Mouse (Mus musculus): ENCODE data around the gene Vmn2r73. TPM values are rescaled to one million over a fixed set of nuclear protein-coding genes. Genes with fewer than 3 reads are reported as not detected.
A peak's percentile ranks its signal among the peaks of the same experiment; 100 is the strongest.
"Not testable (repeated sequence)": the region's sequence is repeated elsewhere in the genome, so short reads cannot be mapped to it uniquely, and the experiment has no call there.

The Vmn2r73 gene
- polyA plus RNA-seq (2012; rRNA removed) (not detected in 2 replicates), polyA plus RNA-seq (2014; fragmentation: Nextera tagmentation; extraction: Ambion mirVana) (not detected in 2 replicates)

DNA sequence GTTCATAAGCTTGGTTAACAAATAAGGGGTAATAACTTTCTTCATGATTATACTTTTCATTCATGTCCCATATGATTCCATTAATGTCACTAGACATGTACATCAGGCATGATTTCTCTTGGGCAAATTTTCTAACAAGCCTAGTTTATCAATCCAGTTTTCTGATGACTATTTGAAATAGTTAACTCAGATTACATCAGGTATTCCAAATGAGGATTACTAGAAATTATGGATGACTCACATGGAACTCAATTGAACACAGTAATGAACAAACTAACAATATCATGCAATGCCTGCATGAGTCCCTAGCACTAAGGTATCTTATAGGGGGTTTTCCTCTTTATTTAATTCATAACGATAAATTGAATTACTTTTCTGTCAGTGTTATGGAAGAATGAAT is at the start of gene Vmn2r73:
Vmn2r73 (minus strand) TSS at position 101 of the 400 bp plus-strand sequence.
- no peak for TF ChIP-seq POLR2A (IDR thresholded peaks at IDR 0.05; ENCODE audit: borderline replicate concordance, extremely low read depth, insufficient read depth, insufficient read length)
- Histone ChIP-seq H3K27me3 (ENCODE audit: control insufficient read depth, insufficient read depth, low read length) (no peaks in the 10 kb centered on the region), H3K27ac (replicated peaks; ENCODE audit: low read depth, low read length) (no peak within 1 kb of the TSS), H3K9me3 (ENCODE audit: control insufficient read depth, low read length) (no peaks in the 10 kb centered on the region), H3K4me2 (replicated peaks; ENCODE audit: low read depth, low read length, severe bottlenecking) (no peak within 1 kb of the TSS), H3K36me3 (ENCODE audit: control insufficient read depth, insufficient read depth, low read length) (no peaks in the 10 kb centered on the region), H3K4me1 (ENCODE audit: control insufficient read depth, insufficient read depth, low read length) (no peaks in the 10 kb centered on the region), H3K4me3 (replicated peaks; ENCODE audit: low read length) (no peak within 1 kb of the TSS), H3K9ac (ENCODE audit: low read depth, low read length, severe bottlenecking) (no peak within 1 kb of the TSS)
- ATAC-seq (ENCODE audit: low FRiP score, low read depth) = no peak
- 86% methylated on average over 1 of the region's 1 CpGs for WGBS
- DNase-seq (ENCODE audit: low spot score) = no peak

DNA sequence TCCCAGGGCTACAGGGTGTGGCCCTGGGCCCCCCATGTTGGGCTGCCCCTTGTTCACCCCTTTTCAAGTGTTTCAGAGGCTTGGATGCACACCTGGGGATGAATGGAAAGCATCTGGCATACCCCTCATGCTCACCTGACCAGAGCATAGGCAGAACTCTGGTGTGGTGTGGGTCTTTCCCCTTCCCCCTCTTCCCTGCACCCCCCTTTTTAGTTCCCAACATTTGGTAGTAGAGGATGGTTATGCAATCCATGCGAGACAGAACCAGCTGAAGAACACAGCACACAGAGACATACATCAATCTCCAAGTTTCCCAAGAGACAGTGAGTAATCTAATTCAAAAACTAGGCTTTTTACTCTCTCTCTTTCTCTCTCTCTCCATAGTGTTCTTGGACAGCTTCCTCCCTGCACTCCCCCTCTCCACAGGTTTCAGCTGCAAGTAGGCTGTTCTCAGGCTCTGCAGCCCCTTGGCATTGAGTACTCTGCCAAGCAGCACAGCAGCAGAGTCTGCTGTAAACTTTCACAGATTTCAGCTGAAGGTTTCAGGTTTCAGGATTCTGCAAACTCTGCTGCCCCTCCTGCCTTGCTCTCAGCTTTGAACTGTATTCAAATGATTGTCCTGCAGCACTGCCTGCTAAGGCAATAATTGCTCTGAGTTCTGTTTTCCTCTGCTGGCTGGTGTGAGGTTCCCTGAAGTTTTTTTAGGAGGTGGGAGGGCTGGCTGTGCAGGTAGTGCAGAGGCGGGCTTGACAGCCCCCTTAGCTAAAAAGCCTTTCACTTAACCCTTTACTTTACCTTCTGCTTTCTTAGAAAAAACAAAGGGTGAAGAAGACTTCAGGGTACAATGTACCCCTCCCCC is 35.7 kb downstream of the Vmn2r73 start:
- DNase-seq (ENCODE audit: low spot score) = peak; percentile 40
- no peak for TF ChIP-seq POLR2A (IDR thresholded peaks at IDR 0.05; ENCODE audit: borderline replicate concordance, extremely low read depth, insufficient read depth, insufficient read length)

DNA sequence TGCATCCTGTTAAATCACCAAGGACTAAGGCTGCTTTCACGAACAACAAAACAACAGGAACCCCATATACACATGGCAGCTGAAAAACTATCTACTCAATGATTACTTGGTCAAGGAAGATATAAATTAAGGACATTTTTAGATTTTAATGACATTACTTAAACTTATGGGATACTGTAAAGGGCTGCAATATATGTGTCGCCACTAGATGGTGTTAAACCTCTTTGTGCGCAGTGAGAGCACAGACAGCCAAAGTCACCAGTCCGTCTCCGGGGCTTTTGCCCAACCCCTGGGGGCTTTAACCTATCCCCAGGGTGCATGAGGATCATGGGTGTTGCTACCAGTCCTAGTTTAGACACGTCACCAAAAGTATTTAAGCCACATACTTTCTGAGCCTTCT is 58.0 kb downstream of the Vmn2r73 start:
- H3K27ac ChIP-seq (replicated peaks; ENCODE audit: low read depth, low read length); H3K27me3 ChIP-seq (ENCODE audit: control insufficient read depth, insufficient read depth, low read length); H3K9ac ChIP-seq (ENCODE audit: low read depth, low read length, severe bottlenecking); H3K4me3 ChIP-seq (replicated peaks; ENCODE audit: low read length); H3K4me2 ChIP-seq (replicated peaks; ENCODE audit: low read depth, low read length, severe bottlenecking); H3K36me3 ChIP-seq (ENCODE audit: control insufficient read depth, insufficient read depth, low read length); H3K9me3 ChIP-seq (ENCODE audit: control insufficient read depth, low read length); ATAC-seq (ENCODE audit: low FRiP score, low read depth); H3K4me1 ChIP-seq (ENCODE audit: control insufficient read depth, insufficient read depth, low read length): not testable (repeated sequence)
- peak; percentile 28 for DNase-seq (ENCODE audit: low spot score)
- 6% methylated on average over 6 of the region's 6 CpGs for WGBS

More for the DNA sequence above, 35.7 kb downstream of the Vmn2r73 start:
- H3K4me2 ChIP-seq (replicated peaks; ENCODE audit: low read depth, low read length, severe bottlenecking) = no peak overlapping the region
- no peaks in the 10 kb centered on the region for H3K36me3 ChIP-seq (ENCODE audit: control insufficient read depth, insufficient read depth, low read length)
- H3K9me3 ChIP-seq (ENCODE audit: control insufficient read depth, low read length) = no peaks in the 10 kb centered on the region
- H3K4me1 ChIP-seq (ENCODE audit: control insufficient read depth, insufficient read depth, low read length) = peaks cover 3% of the 10 kb centered on the region; the same call in 1 of the 2 replicates
- no peak overlapping the region for H3K4me3 ChIP-seq (replicated peaks; ENCODE audit: low read length)
- no peak overlapping the region for H3K9ac ChIP-seq (ENCODE audit: low read depth, low read length, severe bottlenecking)
- H3K27ac ChIP-seq (replicated peaks; ENCODE audit: low read depth, low read length) = no peak overlapping the region
- 8% methylated on average over 2 of the region's 2 CpGs for WGBS
- ATAC-seq (ENCODE audit: low FRiP score, low read depth) = peak; percentile 62
- no peaks in the 10 kb centered on the region for H3K27me3 ChIP-seq (ENCODE audit: control insufficient read depth, insufficient read depth, low read length)

Other genes with a start within 250 kb of the Vmn2r73 start
- gene Vmn2r72, start 121.2 kb downstream of the Vmn2r73 start, polyA plus RNA-seq (2012; rRNA removed) = not detected in 2 replicates
- gene Vmn2r72, start 121.2 kb downstream of the Vmn2r73 start, polyA plus RNA-seq (2014; fragmentation: Nextera tagmentation; extraction: Ambion mirVana) = not detected in 2 replicates
- not detected in 2 replicates for gene Vmn2r74, start 85.4 kb upstream of the Vmn2r73 start, polyA plus RNA-seq (2012; rRNA removed)
- not detected in 2 replicates for gene Vmn2r74, start 85.4 kb upstream of the Vmn2r73 start, polyA plus RNA-seq (2014; fragmentation: Nextera tagmentation; extraction: Ambion mirVana)

Measured in limb, embryonic 14.5 days (tissue).